Mouse (Mus musculus) retina, postnatal 1 day (tissue): Measurements from ENCODE around the gene Zfp423.

Experiments used
- DNase-seq: peaks from one replicate; pipeline ENCODE4 v3.0.0-alpha.2; 2012

Zfp423 gene

GRCm38 (mm10) chr8:87959320-87959920 lies at the start of gene Zfp423:
Gene Zfp423, minus strand, starts transcription at chr8:87959595.
- peak; percentile 71 for DNase-seq

- no peak for DNase-seq
Observed at GRCm38 (mm10) chr8:88006811-88007210, 47.4 kb upstream of the Zfp423 start.

- no peak for DNase-seq
Observed at GRCm38 (mm10) chr8:87984778-87985177, 25.4 kb upstream of the Zfp423 start.

- no peak for DNase-seq
Observed at GRCm38 (mm10) chr8:87984032-87984431, 24.6 kb upstream of the Zfp423 start.

- DNase-seq = no peak
Observed at GRCm38 (mm10) chr8:87982936-87983335, 23.5 kb upstream of the Zfp423 start.

GRCm38 (mm10) chr8:87975466-87975809 lies 16.0 kb upstream of the Zfp423 start:
- no peak for DNase-seq

GRCm38 (mm10) chr8:87974759-87975465 lies 15.5 kb upstream of the Zfp423 start:
- DNase-seq = peak; percentile 52

- DNase-seq = no peak
Observed at GRCm38 (mm10) chr8:87974122-87974758, 14.8 kb upstream of the Zfp423 start.

- no peak for DNase-seq
Observed at GRCm38 (mm10) chr8:87967866-87968620, 8.6 kb upstream of the Zfp423 start.

GRCm38 (mm10) chr8:87967057-87967820 lies 7.8 kb upstream of the Zfp423 start:
- no peak for DNase-seq

- no peak for DNase-seq
Observed at GRCm38 (mm10) chr8:87962514-87963225, 3.3 kb upstream of the Zfp423 start.

- DNase-seq = peak; percentile 85
Observed at GRCm38 (mm10) chr8:87961680-87962513, 2.5 kb upstream of the Zfp423 start.

GRCm38 (mm10) chr8:87961108-87961507 lies 1.7 kb upstream of the Zfp423 start:
- DNase-seq = peak; percentile 62

- DNase-seq = peak; percentile 91
Observed at GRCm38 (mm10) chr8:87960061-87960749, 810 bp upstream of the Zfp423 start.

- DNase-seq = peak; percentile 80
Observed at GRCm38 (mm10) chr8:87958451-87959319, 710 bp downstream of the Zfp423 start.

GRCm38 (mm10) chr8:87957871-87958450 lies 1.4 kb downstream of the Zfp423 start:
- no peak for DNase-seq

GRCm38 (mm10) chr8:87956001-87956400 lies 3.4 kb downstream of the Zfp423 start:
- DNase-seq = no peak

- DNase-seq = no peak
Observed at GRCm38 (mm10) chr8:87953473-87953872, 5.9 kb downstream of the Zfp423 start.

GRCm38 (mm10) chr8:87952298-87952697 lies 7.1 kb downstream of the Zfp423 start:
- no peak for DNase-seq
